Mouse (Mus musculus) frontal cortex, adult 2 months (tissue): ENCODE measurements around the gene Gm11756. TPM values are rescaled to one million over a fixed set of nuclear protein-coding genes. Genes with fewer than 3 reads are reported as not detected.
"Not testable (repeated sequence)": the region's sequence is repeated elsewhere in the genome, so short reads cannot be mapped to it uniquely, and the experiment has no call there.

Experiments
- DNase-seq, 2 experiments: peaks; one replicate each; pipeline ENCODE4 v3.0.0; 2022; ENCODE audit warnings: low spot score in 1 of 2; ENCODE audit errors: extremely low spot score in 1 of 2
- polyA plus RNA-seq: library from polyadenylated mRNA; depleted of rRNA; stranded (reverse); fragments of >200 nt; gene quantifications from 2 replicates; pipeline ENCODE4 v1.2.3, GENCODE M21; 2012; rRNA removed

The Gm11756 gene
- not detected in 2 replicates for polyA plus RNA-seq

DNA sequence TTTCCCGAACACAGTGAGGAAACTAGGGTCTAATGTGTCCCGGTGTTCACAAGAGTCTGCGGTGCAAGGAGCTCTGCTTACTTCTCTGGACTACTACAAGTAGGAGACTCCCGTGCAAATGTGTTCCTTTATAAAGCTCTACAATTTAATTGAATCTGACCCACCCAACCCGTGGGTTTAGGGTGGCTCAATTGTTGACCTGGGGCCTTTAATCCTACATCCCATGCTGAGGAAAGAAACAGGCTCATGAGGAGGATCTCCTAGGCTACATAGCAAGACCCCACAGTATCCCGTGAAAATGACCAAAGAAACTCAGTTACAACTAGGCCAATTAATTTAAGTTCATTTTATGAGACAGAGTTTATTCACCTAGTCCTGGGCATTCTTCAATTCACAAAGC, at the start of gene Gm11756:
Gene Gm11756, minus strand, starts transcription at position 101 of the 400 bp plus-strand sequence.
- not testable (repeated sequence) for DNase-seq

GRCm38 (mm10) chr4:73950375-73950896, 29.9 kb upstream of the Gm11756 start, which contains the start of gene 2310002L09Rik:
Gene 2310002L09Rik (minus strand): TSS chr4:73950846.
- DNase-seq, result no peak

DNA sequence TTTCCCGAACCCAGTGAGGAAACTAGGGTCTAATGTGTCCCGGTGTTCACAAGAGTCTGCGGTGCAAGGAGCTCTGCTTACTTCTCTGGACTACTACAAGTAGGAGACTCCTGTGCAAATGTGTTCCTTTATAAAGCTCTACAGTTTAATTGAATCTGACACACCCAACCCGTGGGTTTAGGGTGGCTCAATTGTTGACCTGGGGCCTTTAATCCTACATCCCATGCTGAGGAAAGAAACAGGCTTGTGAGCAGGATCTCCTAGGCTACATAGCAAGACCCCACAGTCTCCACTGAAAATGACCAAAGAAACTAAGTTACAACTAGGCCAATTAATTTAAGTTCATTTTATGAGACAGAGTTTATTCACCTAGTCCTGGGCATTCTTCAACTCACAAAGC, 14.7 kb downstream of the Gm11756 start, which contains the start of gene Gm13871:
Gene Gm13871, minus strand, starts transcription at position 101 of the 400 bp plus-strand sequence.
- not testable (repeated sequence) for DNase-seq

GRCm38 (mm10) chr4:73891012-73891411, 29.5 kb downstream of the Gm11756 start, which contains the start of gene Gm11757:
Gene Gm11757 (minus strand): TSS chr4:73891112.
- DNase-seq, result not testable (repeated sequence)

DNA sequence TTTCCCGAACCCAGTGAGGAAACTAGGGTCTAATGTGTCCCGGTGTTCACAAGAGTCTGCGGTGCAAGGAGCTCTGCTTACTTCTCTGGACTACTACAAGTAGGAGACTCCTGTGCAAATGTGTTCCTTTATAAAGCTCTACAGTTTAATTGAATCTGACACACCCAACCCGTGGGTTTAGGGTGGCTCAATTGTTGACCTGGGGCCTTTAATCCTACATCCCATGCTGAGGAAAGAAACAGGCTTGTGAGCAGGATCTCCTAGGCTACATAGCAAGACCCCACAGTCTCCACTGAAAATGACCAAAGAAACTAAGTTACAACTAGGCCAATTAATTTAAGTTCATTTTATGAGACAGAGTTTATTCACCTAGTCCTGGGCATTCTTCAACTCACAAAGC, 44.4 kb downstream of the Gm11756 start, which contains the start of gene Gm11758:
Gene Gm11758, minus strand, starts transcription at position 101 of the 400 bp plus-strand sequence.
- not testable (repeated sequence) for DNase-seq

Other genes with a start within 250 kb of the Gm11756 start
- not detected in 2 replicates for gene Gm428, start 237.2 kb downstream of the Gm11756 start, polyA plus RNA-seq
- 0.12 and 0.15 TPM in 2 replicates for gene Rasef, start 129.8 kb downstream of the Gm11756 start, polyA plus RNA-seq
- gene Gm11758, start 44.5 kb downstream of the Gm11756 start, polyA plus RNA-seq, result not detected in 2 replicates
- gene Gm11757, start 29.6 kb downstream of the Gm11756 start, polyA plus RNA-seq, result not detected in 2 replicates
- gene Gm13871, start 14.8 kb downstream of the Gm11756 start, polyA plus RNA-seq, result not detected in 2 replicates
- 0.23 TPM in 1 of 2 replicates, not detected in the other for gene 2310002L09Rik, start 30.1 kb upstream of the Gm11756 start, polyA plus RNA-seq
- 10.6 and 11.2 TPM in 2 replicates for gene Frmd3, start 92.7 kb upstream of the Gm11756 start, polyA plus RNA-seq